Mouse (Mus musculus): ENCODE measurements at regions not wholly inside any gene's neighbourhood (a gene's known extent, or its start where the extent isn't known, plus 50 kb on each side); places are given as distances from the start of the nearest gene placed in this dataset.

DNA sequence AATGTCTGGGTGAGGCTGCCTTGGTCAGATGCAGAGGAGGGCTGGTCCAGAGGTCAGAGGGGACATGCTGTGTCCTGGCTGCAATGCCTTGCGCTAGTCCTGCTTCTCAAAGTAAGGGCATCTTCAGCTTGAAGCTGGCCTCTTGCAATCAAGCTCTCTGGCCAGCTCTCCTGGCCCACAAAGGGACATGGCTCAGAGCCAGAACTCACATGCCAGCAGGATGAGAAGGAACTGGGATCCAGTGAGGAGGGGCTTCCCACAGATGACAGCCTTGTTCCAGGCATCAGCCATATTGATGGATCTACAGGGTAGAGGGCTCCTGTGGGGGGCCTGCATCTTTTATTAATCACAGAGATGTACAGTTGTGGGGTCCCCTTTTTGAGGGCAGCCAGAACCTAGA lies 445.1 kb upstream of the Mgmt start:
- no peak for TF ChIP-seq POLR2AphosphoS2 (IDR thresholded peaks at IDR 0.05; ENCODE audit: insufficient read length, low read depth)
- no peak for TF ChIP-seq SRF (IDR thresholded peaks at IDR 0.05; ENCODE audit: control insufficient read depth, insufficient read length, low read depth)
- TF ChIP-seq POLR2A (IDR thresholded peaks at IDR 0.05; ENCODE audit: insufficient read length, low read depth) = no peak
- TF ChIP-seq MYOG (IDR thresholded peaks at IDR 0.05; ENCODE audit: control insufficient read depth in 1 of 3, insufficient read depth in 1 of 3, insufficient read length in 2 of 3, low read depth in 2 of 3) = no peak
- no peak for TF ChIP-seq USF1 (IDR thresholded peaks at IDR 0.05; ENCODE audit: low read depth)
- TF ChIP-seq MAX (IDR thresholded peaks at IDR 0.05; ENCODE audit: low read depth) = no peak
- no peak for TF ChIP-seq TCF12 (IDR thresholded peaks at IDR 0.05; ENCODE audit: insufficient read depth, poor library complexity, severe bottlenecking)
- no peak for TF ChIP-seq CEBPB (IDR thresholded peaks at IDR 0.05; ENCODE audit: insufficient read depth, poor library complexity, severe bottlenecking)
- no peak for TF ChIP-seq MYOD1 (IDR thresholded peaks at IDR 0.05; ENCODE audit: control insufficient read depth in 1 of 3, insufficient read length in 2 of 3, low read depth in 2 of 3)
- no peak for TF ChIP-seq E2F4 (IDR thresholded peaks at IDR 0.05; ENCODE audit: insufficient read depth)
- no peak for TF ChIP-seq TCF3 (IDR thresholded peaks at IDR 0.05; ENCODE audit: insufficient read length, low read depth)

Measured in myocyte (in vitro differentiated cells).